Mouse (Mus musculus): ENCODE measurements at regions not wholly inside any gene's neighbourhood (a gene's known extent, or its start where the extent isn't known, plus 50 kb on each side); places are given as distances from the start of the nearest gene placed in this dataset.

DNA sequence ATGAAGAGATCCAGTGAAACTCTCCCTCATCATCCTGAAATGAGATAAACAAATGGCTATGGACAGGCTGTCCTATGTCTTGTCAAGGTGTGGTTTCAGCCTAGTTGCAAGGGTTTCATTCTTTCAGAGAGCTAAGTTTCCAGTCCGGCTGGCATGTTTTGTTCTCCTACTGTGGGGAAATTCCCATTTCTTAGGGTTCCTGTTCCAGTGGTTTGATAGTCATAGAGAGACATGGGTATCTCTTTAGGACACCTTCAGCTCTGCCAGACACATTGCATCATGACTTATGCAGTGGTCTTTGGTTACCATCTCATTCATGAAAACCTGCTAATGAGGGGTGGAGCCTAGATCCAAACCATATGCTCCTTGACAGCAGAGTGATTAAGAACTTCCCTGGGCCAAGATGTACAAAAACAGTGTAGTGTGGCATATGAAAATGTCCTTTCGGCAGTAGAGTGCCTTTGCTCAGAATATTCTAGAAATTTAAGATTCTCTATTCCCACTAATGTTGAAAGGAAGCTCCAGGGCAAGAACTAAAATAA lies 513.6 kb upstream of the Tbl1xr1 start:
- ATAC-seq: no peak
- DNase-seq (ENCODE audit: low spot score): no peak
- H3K4me2 ChIP-seq (replicated peaks; ENCODE audit: low read depth, low read length): no peak overlapping the region
- H3K9ac ChIP-seq (replicated peaks; ENCODE audit: low read depth): no peak overlapping the region
- TF ChIP-seq CTCF (IDR thresholded peaks at IDR 0.05) (no peak), EP300 (IDR thresholded peaks at IDR 0.05) (no peak)
- H3K4me1 ChIP-seq (ENCODE audit: insufficient read depth, low read depth, low read length): peaks cover 5% of the 10 kb centered on the region; the same call in 1 of the 2 replicates
- no peak overlapping the region for H3K4me3 ChIP-seq (ENCODE audit: low read depth, low read length)
- no peak overlapping the region for H3K27ac ChIP-seq (ENCODE audit: low read length)
- WGBS: 87% methylated on average over 2 of the region's 2 CpGs
- H3K36me3 ChIP-seq (ENCODE audit: insufficient read depth, low read length): no peaks in the 10 kb centered on the region
- H3K27me3 ChIP-seq (replicated peaks; ENCODE audit: insufficient read depth, low read length): no peaks in the 10 kb centered on the region
- H3K9me3 ChIP-seq (ENCODE audit: low read length): no peaks in the 10 kb centered on the region

DNA sequence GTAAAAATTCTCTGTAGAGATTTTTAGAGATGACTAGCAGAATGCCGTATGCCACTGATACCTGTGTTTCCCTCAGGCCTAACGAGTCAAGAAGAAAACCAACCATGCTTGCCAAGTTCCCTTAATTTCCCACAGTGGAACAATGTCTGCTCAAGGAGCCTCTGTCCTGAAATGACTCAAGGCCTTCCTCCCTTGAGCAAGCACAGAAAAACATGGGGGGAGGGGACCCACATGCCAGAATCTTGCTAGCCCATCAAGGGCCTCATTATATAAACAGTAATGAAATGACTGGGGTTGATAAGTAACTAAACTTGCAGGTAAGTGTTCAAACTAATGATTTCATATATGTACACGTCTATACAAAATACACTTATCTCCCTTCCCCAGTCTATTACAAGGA lies 513.0 kb upstream of the Tbl1xr1 start:
- H3K36me3 ChIP-seq (ENCODE audit: insufficient read depth, low read length): no peaks in the 10 kb centered on the region
- DNase-seq (ENCODE audit: low spot score): peak; percentile 69
- ATAC-seq: peak; percentile 66
- H3K4me2 ChIP-seq (replicated peaks; ENCODE audit: low read depth, low read length): no peak overlapping the region
- H3K9me3 ChIP-seq (ENCODE audit: low read length): no peaks in the 10 kb centered on the region
- no peak overlapping the region for H3K9ac ChIP-seq (replicated peaks; ENCODE audit: low read depth)
- no peak overlapping the region for H3K4me3 ChIP-seq (ENCODE audit: low read depth, low read length)
- peaks cover 5% of the 10 kb centered on the region; the same call in 1 of the 2 replicates for H3K4me1 ChIP-seq (ENCODE audit: insufficient read depth, low read depth, low read length)
- WGBS: 39% methylated on average over 3 of the region's 3 CpGs
- no peak overlapping the region for H3K27ac ChIP-seq (ENCODE audit: low read length)
- H3K27me3 ChIP-seq (replicated peaks; ENCODE audit: insufficient read depth, low read length): no peaks in the 10 kb centered on the region
- peak; percentile 26; the same call in 1 of the 2 replicates for TF ChIP-seq EP300 (IDR thresholded peaks at IDR 0.05)
- no peak for TF ChIP-seq CTCF (IDR thresholded peaks at IDR 0.05)

DNA sequence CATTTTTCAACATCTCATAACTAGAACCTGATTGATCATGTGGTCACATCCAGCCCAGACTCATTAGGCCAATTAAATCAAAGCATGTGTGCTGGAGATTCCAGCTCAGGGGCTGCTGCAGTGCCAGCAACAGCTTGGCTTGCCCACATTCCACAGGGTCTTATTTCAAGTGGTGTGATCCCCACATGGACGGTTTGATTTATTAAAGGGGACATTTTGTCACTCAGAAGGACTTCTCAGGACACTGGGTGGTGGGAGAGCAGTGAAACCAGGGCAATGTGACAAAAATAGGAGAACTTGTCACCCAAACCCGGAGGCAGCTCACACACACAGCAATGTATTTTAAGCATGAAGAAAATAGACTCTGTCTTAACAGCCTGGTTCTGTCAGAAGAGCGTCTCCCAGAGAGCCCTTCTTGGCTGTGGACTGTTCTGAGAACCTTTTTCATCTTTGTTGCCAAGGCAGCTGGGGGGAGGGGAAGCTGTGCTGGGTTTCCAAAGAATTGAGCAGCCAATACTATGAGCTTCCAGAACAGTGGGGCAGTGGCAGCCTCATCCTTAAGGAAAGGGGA lies 512.2 kb upstream of the Tbl1xr1 start:
- DNase-seq (ENCODE audit: low spot score) (peak; percentile 80), ATAC-seq (peak; percentile 87)
- H3K4me3 ChIP-seq (ENCODE audit: low read depth, low read length): no peak overlapping the region
- H3K9ac ChIP-seq (replicated peaks; ENCODE audit: low read depth): no peak overlapping the region
- H3K4me2 ChIP-seq (replicated peaks; ENCODE audit: low read depth, low read length): peak overlapping the region; percentile 17; the same call in 1 of the 2 replicates
- H3K9me3 ChIP-seq (ENCODE audit: low read length): no peaks in the 10 kb centered on the region
- TF ChIP-seq CTCF (IDR thresholded peaks at IDR 0.05): no peak
- peak; percentile 66; the same call in 1 of the 2 replicates for TF ChIP-seq EP300 (IDR thresholded peaks at IDR 0.05)
- peaks cover 5% of the 10 kb centered on the region; the same call in 1 of the 2 replicates for H3K4me1 ChIP-seq (ENCODE audit: insufficient read depth, low read depth, low read length)
- WGBS: 22% methylated on average over 3 of the region's 3 CpGs
- no peaks in the 10 kb centered on the region for H3K27me3 ChIP-seq (replicated peaks; ENCODE audit: insufficient read depth, low read length)
- no peaks in the 10 kb centered on the region for H3K36me3 ChIP-seq (ENCODE audit: insufficient read depth, low read length)
- peak overlapping the region; percentile 59 for H3K27ac ChIP-seq (ENCODE audit: low read length)

DNA sequence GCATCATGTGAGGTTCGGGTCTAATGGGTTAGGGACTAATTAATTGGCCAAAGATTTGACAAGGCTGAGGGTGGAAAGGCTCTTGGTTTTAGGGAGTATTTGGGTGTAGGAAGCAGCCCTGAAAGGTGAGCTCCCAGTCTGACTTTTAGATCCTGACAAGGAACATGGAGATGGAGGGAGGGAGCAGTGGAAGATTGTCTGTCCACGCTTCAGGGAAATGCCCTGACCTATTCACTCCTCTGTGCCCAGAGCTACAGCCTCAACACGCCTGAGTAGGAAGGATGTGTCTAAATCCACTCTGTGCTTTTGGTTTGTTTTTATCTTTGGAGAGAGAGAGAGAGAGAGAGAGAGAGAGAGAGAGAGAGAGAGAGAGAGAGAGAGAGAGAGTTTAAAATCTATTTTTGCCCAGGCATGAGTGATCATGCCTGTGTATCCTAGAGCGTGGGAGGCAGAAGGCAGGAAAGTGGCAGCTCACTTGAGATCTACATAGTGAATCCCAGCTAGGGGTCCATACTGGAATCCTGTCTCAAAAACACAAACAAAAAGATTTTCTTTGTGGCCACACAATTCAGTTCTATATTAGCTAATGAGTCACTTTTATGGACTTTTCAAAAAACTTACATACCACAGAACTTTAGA lies 511.5 kb upstream of the Tbl1xr1 start:
- H3K27ac ChIP-seq (ENCODE audit: low read length): no peak overlapping the region
- H3K4me1 ChIP-seq (ENCODE audit: insufficient read depth, low read depth, low read length): peaks cover 5% of the 10 kb centered on the region; the same call in 1 of the 2 replicates
- H3K27me3 ChIP-seq (replicated peaks; ENCODE audit: insufficient read depth, low read length): no peaks in the 10 kb centered on the region
- ATAC-seq: no peak
- H3K36me3 ChIP-seq (ENCODE audit: insufficient read depth, low read length): no peaks in the 10 kb centered on the region
- 45% methylated on average over 4 of the region's 4 CpGs for WGBS
- H3K4me3 ChIP-seq (ENCODE audit: low read depth, low read length): no peak overlapping the region
- no peak overlapping the region; the same call in 1 of the 2 replicates for H3K4me2 ChIP-seq (replicated peaks; ENCODE audit: low read depth, low read length)
- H3K9me3 ChIP-seq (ENCODE audit: low read length): no peaks in the 10 kb centered on the region
- no peak for TF ChIP-seq EP300 (IDR thresholded peaks at IDR 0.05)
- no peak for TF ChIP-seq CTCF (IDR thresholded peaks at IDR 0.05)
- no peak for DNase-seq (ENCODE audit: low spot score)
- no peak overlapping the region for H3K9ac ChIP-seq (replicated peaks; ENCODE audit: low read depth)

DNA sequence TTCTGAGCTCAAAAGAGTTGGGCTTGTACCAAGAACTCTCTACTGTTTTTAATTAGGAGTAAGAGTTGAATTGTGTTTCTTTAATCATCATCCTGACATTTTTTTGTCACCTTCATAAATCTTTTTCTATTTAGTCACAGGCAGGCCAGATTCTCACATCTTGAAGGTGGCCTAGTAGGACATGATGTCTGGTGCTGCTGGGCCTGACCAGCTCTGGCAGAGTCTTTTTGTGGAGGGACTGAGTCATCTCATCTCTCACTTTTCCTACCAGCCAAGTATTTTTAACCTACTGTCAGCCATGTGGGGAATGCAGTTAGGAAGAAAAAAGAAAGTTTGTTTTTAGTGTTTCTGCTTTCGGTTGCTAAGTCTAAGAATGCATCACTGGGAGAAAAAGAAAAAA lies 506.7 kb upstream of the Tbl1xr1 start:
- Histone ChIP-seq H3K4me3 (ENCODE audit: low read depth, low read length) (no peak overlapping the region), H3K36me3 (ENCODE audit: insufficient read depth, low read length) (no peaks in the 10 kb centered on the region), H3K4me1 (ENCODE audit: insufficient read depth, low read depth, low read length) (no peaks in the 10 kb centered on the region), H3K9ac (replicated peaks; ENCODE audit: low read depth) (no peak overlapping the region), H3K27me3 (replicated peaks; ENCODE audit: insufficient read depth, low read length) (no peaks in the 10 kb centered on the region), H3K4me2 (replicated peaks; ENCODE audit: low read depth, low read length) (no peak overlapping the region), H3K9me3 (ENCODE audit: low read length) (no peaks in the 10 kb centered on the region), H3K27ac (ENCODE audit: low read length) (no peak overlapping the region)
- ATAC-seq (no peak), DNase-seq (ENCODE audit: low spot score) (peak; percentile 19)
- WGBS: 70% methylated on average over 1 of the region's 1 CpGs
- TF ChIP-seq EP300 (IDR thresholded peaks at IDR 0.05) (no peak), CTCF (IDR thresholded peaks at IDR 0.05) (no peak)

DNA sequence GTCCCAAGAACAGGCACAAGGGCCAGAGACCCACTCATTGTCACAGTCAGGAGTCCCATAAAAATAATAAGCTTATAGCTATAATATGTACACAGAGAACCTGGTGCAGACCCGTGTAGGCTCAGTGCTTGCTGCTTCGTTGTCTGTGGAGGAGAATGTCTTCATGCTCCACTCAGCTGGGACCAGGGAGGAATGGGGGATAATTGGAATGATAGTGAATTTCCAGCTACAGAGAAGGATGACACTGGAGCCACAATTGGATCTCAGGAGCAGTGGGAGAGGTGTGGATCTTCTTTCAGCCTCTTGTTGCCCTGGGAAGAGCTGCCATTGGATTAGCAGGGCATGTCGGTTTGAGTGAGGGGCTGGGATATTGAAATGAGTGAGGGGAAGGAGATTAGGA lies 497.8 kb upstream of the Tbl1xr1 start:
- H3K4me1 ChIP-seq (ENCODE audit: insufficient read depth, low read depth, low read length): no peaks in the 10 kb centered on the region
- H3K9ac ChIP-seq (replicated peaks; ENCODE audit: low read depth): no peak overlapping the region
- H3K4me3 ChIP-seq (ENCODE audit: low read depth, low read length): no peak overlapping the region
- H3K9me3 ChIP-seq (ENCODE audit: low read length): no peaks in the 10 kb centered on the region
- DNase-seq (ENCODE audit: low spot score): no peak
- no peak overlapping the region for H3K4me2 ChIP-seq (replicated peaks; ENCODE audit: low read depth, low read length)
- WGBS: 68% methylated on average over 3 of the region's 3 CpGs
- TF ChIP-seq EP300 (IDR thresholded peaks at IDR 0.05) (no peak), CTCF (IDR thresholded peaks at IDR 0.05) (no peak)
- ATAC-seq: no peak
- H3K27ac ChIP-seq (ENCODE audit: low read length): no peak overlapping the region
- no peaks in the 10 kb centered on the region for H3K27me3 ChIP-seq (replicated peaks; ENCODE audit: insufficient read depth, low read length)
- H3K36me3 ChIP-seq (ENCODE audit: insufficient read depth, low read length): no peaks in the 10 kb centered on the region
